Mouse (Mus musculus): ENCODE data around the gene Tcp11. TPM values are rescaled to one million over a fixed set of nuclear protein-coding genes. Genes with fewer than 3 reads are reported as not detected.

Tcp11 gene
- polyA plus RNA-seq, 1 experiment from 2014 or later, result 5.8 TPM

DNA sequence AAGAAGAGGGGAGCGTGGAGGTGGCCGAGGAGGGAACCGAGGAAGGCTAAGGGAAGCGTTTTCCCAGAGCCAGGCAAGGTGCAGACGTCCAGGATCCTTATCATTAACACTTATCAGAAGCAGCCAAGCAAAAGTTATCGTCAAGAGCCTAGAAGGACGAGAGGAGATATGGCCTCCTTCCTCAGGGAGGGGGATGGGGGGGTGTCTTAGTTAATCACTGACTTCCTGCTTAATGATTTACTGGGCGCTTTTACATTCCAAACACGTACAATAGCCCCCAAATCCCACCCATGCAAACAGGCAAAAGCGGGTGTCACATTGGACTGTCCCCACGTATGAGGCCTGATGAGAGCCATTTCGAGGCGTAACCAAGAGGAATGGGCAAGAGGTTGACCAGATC is 2.4 kb upstream of the Tcp11 start:
- H3K27me3 ChIP-seq, result 0 out of 2 replicates have a peak, but pooled peaks cover 7% of the 10 kb centered on the region
- no peaks in the 10 kb centered on the region for H3K36me3 ChIP-seq
- H3K4me3 ChIP-seq (replicated peaks), result no peak overlapping the region
- no peak for ATAC-seq (replicated peaks; ENCODE audit: low FRiP score)
- peak overlapping the region; percentile 75 for H3K27ac ChIP-seq
- no peaks in the 10 kb centered on the region for H3K9me3 ChIP-seq (replicated peaks)
- WGBS, result 57% methylated on average over 13 of the region's 13 CpGs
- H3K4me2 ChIP-seq, result no peak overlapping the region
- no peak overlapping the region for H3K9ac ChIP-seq
- peaks cover 58% of the 10 kb centered on the region for H3K4me1 ChIP-seq

DNA sequence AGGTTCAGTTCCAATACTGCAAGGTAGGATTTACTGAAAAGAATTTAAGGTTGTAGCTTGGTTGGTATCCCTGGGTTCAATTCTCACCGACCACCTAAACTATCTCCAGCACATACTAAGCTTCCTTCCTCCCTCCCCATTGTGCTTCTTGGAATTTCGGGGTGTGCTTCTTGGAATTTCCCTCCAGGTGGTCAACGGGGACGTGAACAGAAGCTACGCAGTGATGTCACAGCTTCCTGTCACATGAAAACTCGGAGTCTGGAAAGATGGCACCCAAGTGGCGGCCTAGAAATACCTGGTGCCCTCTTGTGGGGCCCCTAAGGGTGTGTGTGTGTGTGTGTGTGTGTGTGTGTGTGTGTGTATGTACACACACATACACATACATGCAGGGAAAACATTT is 1.4 kb upstream of the Tcp11 start:
- WGBS, result 92% methylated on average over 7 of the region's 7 CpGs
- no peak for ATAC-seq (replicated peaks; ENCODE audit: low FRiP score)
- no peaks in the 10 kb centered on the region for H3K36me3 ChIP-seq
- H3K27ac ChIP-seq, result peak overlapping the region; percentile 75
- 0 out of 2 replicates have a peak, but pooled peaks cover 7% of the 10 kb centered on the region for H3K27me3 ChIP-seq
- no peak overlapping the region for H3K4me3 ChIP-seq (replicated peaks)
- no peak overlapping the region for H3K9ac ChIP-seq
- no peaks in the 10 kb centered on the region for H3K9me3 ChIP-seq (replicated peaks)
- H3K4me1 ChIP-seq, result peaks cover 52% of the 10 kb centered on the region
- no peak overlapping the region for H3K4me2 ChIP-seq

DNA sequence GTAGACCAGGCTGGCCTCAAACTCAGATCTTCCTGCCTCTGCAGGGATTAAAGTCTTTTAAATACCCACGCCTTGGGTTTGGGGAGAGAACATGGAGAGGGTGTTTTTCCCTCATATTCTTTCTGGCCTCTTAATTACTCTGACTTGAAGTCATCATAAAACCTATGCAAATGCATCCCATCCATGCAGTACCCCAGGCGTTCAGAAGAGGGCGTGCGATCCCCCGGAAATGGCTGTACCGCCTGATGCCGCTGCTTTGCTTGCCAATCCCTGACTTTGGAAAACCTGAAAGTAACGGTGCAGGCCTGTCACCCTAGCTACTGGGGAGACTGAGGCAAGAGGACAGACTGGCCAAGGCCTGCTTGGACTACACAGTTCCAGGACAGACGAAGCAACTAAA is 946 bp upstream of the Tcp11 start:
- no peak overlapping the region for H3K4me2 ChIP-seq
- 0 out of 2 replicates have a peak, but pooled peaks cover 7% of the 10 kb centered on the region for H3K27me3 ChIP-seq
- H3K36me3 ChIP-seq, result no peaks in the 10 kb centered on the region
- H3K9ac ChIP-seq, result no peak overlapping the region
- peaks cover 52% of the 10 kb centered on the region for H3K4me1 ChIP-seq
- no peak overlapping the region for H3K27ac ChIP-seq
- ATAC-seq (replicated peaks; ENCODE audit: low FRiP score), result no peak
- H3K4me3 ChIP-seq (replicated peaks), result no peak overlapping the region
- 58% methylated on average over 9 of the region's 9 CpGs for WGBS
- no peaks in the 10 kb centered on the region for H3K9me3 ChIP-seq (replicated peaks)

DNA sequence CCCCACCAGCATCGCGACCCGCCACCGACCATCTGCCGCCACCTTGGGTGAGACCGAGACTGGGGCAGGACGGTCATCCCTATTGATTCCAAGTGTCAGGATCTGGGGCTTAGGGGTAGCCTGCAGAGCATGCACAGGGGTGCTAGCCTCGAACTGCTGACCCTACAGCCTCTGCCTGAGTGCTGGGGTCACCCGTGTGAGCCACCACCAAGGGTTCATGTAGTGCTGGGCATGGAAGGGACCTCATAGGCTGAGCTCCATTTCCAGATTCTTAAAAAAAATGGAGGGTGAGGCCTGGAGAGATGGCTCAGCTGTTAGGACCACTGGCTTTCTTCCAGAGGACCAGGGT is 352 bp upstream of the Tcp11 start:
- Histone ChIP-seq H3K9ac (no peak overlapping the region), H3K36me3 (no peaks in the 10 kb centered on the region), H3K4me1 (peaks cover 50% of the 10 kb centered on the region), H3K27ac (no peak overlapping the region; the same call in 1 of the 2 replicates), H3K27me3 (0 out of 2 replicates have a peak, but pooled peaks cover 7% of the 10 kb centered on the region), H3K4me2 (peak overlapping the region; percentile 100), H3K9me3 (replicated peaks) (no peaks in the 10 kb centered on the region), H3K4me3 (replicated peaks) (peak overlapping the region; percentile 71)
- 15% methylated on average over 9 of the region's 9 CpGs for WGBS
- no peak for ATAC-seq (replicated peaks; ENCODE audit: low FRiP score)

DNA sequence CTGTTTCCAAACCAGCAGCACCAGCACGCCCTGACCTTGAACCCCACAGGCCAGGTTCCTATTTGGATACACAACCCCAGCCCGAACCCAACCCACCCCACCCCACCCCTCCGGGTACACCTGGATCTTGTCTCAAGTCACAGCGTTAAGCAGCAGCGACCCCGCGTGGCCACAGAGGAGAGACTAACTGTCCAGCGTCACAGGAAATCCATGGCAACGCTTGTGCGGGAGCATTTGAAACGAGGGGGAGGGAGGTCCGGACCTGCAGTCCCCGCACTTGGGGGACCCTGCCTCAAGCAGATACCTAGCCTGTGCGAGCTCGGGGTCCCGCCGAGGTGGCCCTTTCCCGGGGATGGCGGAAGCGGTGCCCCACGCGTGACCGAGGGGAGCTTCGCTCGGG is 821 bp downstream of the Tcp11 start:
- WGBS, result under 1% methylated on average over 18 of the region's 25 CpGs
- peak overlapping the region; percentile 65 for H3K9ac ChIP-seq
- H3K27ac ChIP-seq, result peak overlapping the region; percentile 73
- peaks cover 41% of the 10 kb centered on the region for H3K4me1 ChIP-seq
- H3K36me3 ChIP-seq, result no peaks in the 10 kb centered on the region
- peak overlapping the region; percentile 100 for H3K4me2 ChIP-seq
- 0 out of 2 replicates have a peak, but pooled peaks cover 7% of the 10 kb centered on the region for H3K27me3 ChIP-seq
- H3K9me3 ChIP-seq (replicated peaks), result no peaks in the 10 kb centered on the region
- H3K4me3 ChIP-seq (replicated peaks), result peak overlapping the region; percentile 71
- ATAC-seq (replicated peaks; ENCODE audit: low FRiP score), result peak; percentile 41

DNA sequence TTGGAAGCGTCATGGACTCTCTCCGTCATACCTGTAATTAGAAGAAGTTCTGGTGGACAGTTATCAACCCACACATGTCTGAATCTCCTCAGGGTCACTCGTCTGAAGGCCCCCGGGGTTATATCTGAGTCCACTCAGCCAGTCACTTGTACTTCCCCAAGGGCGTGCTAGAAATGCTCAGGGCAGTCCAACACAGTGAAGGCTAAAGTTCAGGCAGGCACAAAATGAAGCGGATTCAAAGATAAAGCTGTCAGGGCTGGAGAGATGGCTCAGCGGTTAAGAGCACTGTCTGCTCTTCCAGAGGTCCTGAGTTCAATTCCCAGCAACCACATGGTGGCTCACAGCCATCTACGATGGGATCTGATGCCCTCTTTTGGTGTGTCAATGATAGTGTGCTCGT is 2.4 kb downstream of the Tcp11 start:
- Histone ChIP-seq H3K27me3 (no peaks in the 10 kb centered on the region), H3K9ac (no peak overlapping the region), H3K36me3 (no peaks in the 10 kb centered on the region), H3K4me1 (peaks cover 27% of the 10 kb centered on the region), H3K9me3 (replicated peaks) (no peaks in the 10 kb centered on the region), H3K4me2 (no peak overlapping the region), H3K4me3 (replicated peaks) (no peak overlapping the region), H3K27ac (no peak overlapping the region)
- no peak for ATAC-seq (replicated peaks; ENCODE audit: low FRiP score)
- WGBS, result 81% methylated on average over 9 of the region's 9 CpGs

DNA sequence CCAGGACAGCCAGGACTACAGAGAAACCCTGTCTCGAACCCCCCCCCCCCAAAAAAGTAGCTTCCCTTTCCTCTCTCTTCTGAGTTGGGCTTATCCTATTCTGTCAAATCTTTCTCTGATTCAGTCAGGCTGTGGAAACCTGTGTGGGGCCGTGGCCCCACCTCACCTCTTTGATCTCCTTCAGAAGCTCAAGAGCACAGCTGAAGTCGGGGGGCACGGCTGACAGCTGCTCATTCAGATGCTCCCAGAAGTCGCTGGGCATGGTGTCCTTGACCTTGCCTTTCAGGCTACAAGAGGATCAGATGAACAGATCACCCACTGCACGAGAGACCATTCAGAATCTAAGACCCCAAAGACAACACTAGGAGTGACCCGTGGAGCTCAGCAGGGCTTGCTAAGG is 6.0 kb downstream of the Tcp11 start:
- no peaks in the 10 kb centered on the region for H3K36me3 ChIP-seq
- WGBS, result 62% methylated on average over 7 of the region's 7 CpGs
- H3K9ac ChIP-seq, result no peak overlapping the region
- H3K9me3 ChIP-seq (replicated peaks), result 0 out of 2 replicates have a peak, but pooled peaks cover 3% of the 10 kb centered on the region
- peaks cover 8% of the 10 kb centered on the region for H3K4me1 ChIP-seq
- ATAC-seq (replicated peaks; ENCODE audit: low FRiP score), result no peak
- no peak overlapping the region for H3K4me2 ChIP-seq
- H3K27ac ChIP-seq, result no peak overlapping the region
- no peak overlapping the region for H3K4me3 ChIP-seq (replicated peaks)
- no peaks in the 10 kb centered on the region for H3K27me3 ChIP-seq

DNA sequence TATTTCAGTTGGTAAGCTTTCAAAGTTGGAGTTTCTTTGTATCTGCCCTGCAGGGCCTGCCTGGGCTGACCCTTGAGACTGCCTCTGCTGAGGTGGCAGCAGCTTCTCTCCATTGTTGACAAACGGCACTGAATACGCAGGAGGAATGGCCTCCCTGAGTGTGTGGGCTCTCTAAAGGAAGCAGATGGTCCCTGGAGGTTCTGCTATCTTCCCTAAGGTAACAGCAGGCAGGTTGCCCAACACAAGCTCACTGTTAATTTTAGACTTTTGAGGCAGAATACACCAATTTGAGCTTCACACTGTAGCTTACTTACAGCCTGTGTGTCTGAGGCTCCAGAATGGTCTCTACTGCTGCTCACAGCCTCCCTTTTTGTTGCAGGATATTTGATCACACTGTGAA is 7.7 kb downstream of the Tcp11 start:
- Histone ChIP-seq H3K27ac (no peak overlapping the region), H3K27me3 (no peaks in the 10 kb centered on the region), H3K9ac (no peak overlapping the region), H3K4me1 (peaks cover 7% of the 10 kb centered on the region), H3K36me3 (no peaks in the 10 kb centered on the region), H3K4me3 (replicated peaks) (no peak overlapping the region), H3K9me3 (replicated peaks) (0 out of 2 replicates have a peak, but pooled peaks cover 3% of the 10 kb centered on the region), H3K4me2 (no peak overlapping the region)
- no peak for ATAC-seq (replicated peaks; ENCODE audit: low FRiP score)
- WGBS, result 73% methylated on average over 2 of the region's 2 CpGs

DNA sequence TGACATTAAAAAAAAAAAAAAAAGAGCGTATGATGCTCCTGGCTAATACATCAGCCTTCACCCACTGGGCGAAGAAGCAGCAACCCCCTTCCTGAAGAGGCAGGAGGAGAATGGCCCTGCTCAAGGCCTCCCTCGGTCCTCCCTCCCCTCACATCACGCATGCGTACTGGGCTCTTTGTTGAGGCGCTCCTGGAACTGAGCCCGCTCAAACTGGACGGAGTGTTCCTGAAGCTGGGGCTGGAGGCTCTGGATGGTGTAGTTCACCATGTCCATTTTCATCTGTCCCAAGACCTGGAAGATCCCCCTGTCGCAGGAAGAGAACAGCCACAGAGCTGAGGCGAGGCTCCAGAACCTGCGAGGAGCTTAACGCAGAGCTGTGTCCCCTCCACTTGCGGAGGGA is 10.2 kb downstream of the Tcp11 start:
- Histone ChIP-seq H3K4me3 (replicated peaks) (no peak overlapping the region), H3K4me2 (no peak overlapping the region), H3K9ac (no peak overlapping the region), H3K4me1 (peaks cover 7% of the 10 kb centered on the region), H3K9me3 (replicated peaks) (0 out of 2 replicates have a peak, but pooled peaks cover 3% of the 10 kb centered on the region), H3K36me3 (no peaks in the 10 kb centered on the region), H3K27me3 (no peaks in the 10 kb centered on the region), H3K27ac (no peak overlapping the region)
- ATAC-seq (replicated peaks; ENCODE audit: low FRiP score), result no peak
- 89% methylated on average over 13 of the region's 13 CpGs for WGBS

DNA sequence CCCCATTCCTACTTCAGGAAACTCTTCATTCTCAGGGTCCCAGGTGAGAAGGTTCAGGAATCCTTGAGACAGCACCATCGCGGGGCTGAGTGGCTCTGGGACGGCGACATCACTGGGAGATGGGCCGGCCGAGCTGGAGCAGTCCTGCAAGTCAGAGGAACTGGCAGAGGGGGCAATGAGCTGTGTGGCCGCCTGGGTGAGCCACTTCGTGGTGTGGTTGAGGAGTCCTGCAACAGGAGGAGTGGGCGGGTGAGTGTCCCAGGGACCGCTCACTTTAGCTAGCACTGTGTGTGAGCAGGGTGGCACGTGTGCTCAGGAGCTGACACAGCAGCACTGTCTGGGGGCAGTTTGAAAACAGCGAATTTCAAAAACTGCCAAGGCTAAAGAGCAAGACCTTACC is 11.0 kb downstream of the Tcp11 start:
- WGBS, result 12% methylated on average over 12 of the region's 12 CpGs
- peak; percentile 29; the same call in 1 of the 2 replicates for ATAC-seq (replicated peaks; ENCODE audit: low FRiP score)

DNA sequence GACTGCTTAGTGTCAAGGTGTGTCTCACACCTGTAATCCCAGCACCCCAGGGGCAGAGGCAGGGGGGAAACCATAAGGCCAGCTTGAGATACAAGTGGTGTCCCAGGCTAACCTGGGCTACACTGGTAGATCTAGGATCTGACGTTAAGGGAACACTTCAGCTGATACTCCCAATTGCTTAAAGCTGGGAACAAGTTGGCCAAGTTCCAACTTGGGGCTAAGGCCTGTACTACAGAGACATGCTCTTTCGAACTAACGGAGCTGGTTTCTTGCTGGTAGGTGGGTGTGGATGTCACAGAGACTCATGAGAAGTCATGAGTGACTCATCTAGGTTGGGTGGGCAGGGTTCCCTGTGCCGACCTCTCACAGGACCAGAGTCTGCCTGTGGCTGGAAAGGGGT is 13.1 kb downstream of the Tcp11 start:
- H3K27ac ChIP-seq, result no peak overlapping the region
- no peak for ATAC-seq (replicated peaks; ENCODE audit: low FRiP score)
- WGBS, result 77% methylated on average over 4 of the region's 4 CpGs
- H3K4me2 ChIP-seq, result no peak overlapping the region
- no peak overlapping the region for H3K4me3 ChIP-seq (replicated peaks)
- no peak overlapping the region for H3K9ac ChIP-seq
- peaks cover 7% of the 10 kb centered on the region for H3K4me1 ChIP-seq
- H3K9me3 ChIP-seq (replicated peaks), result 0 out of 2 replicates have a peak, but pooled peaks cover 3% of the 10 kb centered on the region
- no peaks in the 10 kb centered on the region for H3K27me3 ChIP-seq
- peaks cover 6% of the 10 kb centered on the region; the same call in 1 of the 2 replicates for H3K36me3 ChIP-seq

More for the DNA sequence above, 11.0 kb downstream of the Tcp11 start:
- H3K27me3 ChIP-seq, result no peaks in the 10 kb centered on the region
- H3K4me2 ChIP-seq, result no peak overlapping the region
- H3K36me3 ChIP-seq, result no peaks in the 10 kb centered on the region
- no peak overlapping the region for H3K4me3 ChIP-seq (replicated peaks)
- 0 out of 2 replicates have a peak, but pooled peaks cover 3% of the 10 kb centered on the region for H3K9me3 ChIP-seq (replicated peaks)
- no peak overlapping the region for H3K9ac ChIP-seq
- H3K27ac ChIP-seq, result no peak overlapping the region
- peaks cover 7% of the 10 kb centered on the region for H3K4me1 ChIP-seq

DNA sequence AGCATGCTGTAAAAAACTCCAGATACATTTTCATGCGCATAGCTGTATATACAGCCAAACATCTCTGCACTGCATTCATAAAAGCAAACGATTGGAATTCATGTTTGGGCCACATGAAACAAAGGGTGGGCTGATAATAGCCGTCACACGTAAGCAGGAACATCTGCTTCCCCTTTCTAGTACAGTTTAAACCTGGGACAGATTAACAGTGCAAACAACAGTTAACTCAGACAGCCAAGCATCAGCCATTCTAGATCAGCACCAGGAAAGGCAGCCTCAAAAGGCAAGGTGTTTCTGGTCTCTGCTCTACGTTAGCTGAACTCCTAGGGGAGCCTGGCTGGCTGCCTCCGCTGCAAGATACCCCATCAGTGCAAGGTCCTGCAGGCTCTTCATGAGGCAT is 17.3 kb downstream of the Tcp11 start:
- Histone ChIP-seq H3K27ac (no peak overlapping the region), H3K9ac (no peak overlapping the region; the same call in 1 of the 2 replicates), H3K9me3 (replicated peaks) (no peaks in the 10 kb centered on the region), H3K4me1 (peaks cover 1% of the 10 kb centered on the region; the same call in 1 of the 2 replicates), H3K27me3 (no peaks in the 10 kb centered on the region), H3K4me3 (replicated peaks) (no peak overlapping the region), H3K4me2 (no peak overlapping the region), H3K36me3 (peaks cover 38% of the 10 kb centered on the region)
- WGBS, result 85% methylated on average over 6 of the region's 6 CpGs
- ATAC-seq (replicated peaks; ENCODE audit: low FRiP score), result no peak

DNA sequence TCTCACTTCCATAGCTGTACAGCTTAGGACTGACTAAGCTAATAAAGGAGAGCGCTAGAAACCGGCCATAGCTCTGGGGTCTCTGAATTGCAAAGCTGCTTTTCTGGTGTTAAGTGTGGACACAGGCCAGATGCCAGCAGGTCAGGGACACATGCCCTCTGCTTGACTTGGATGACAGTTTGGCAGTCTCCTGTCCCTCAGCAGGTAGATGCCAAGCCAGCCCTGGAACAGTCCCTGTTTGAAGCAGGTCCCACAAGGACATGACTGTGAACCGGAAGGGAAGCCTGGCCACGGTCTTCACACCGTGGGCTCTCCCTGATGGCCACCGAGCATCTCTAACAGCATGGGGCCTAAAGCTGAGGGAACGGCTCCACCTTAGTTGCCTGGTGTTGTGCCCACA is 17.7 kb downstream of the Tcp11 start:
- Histone ChIP-seq H3K4me1 (peaks cover 6% of the 10 kb centered on the region; the same call in 1 of the 2 replicates), H3K27me3 (no peaks in the 10 kb centered on the region), H3K9me3 (replicated peaks) (no peaks in the 10 kb centered on the region), H3K27ac (no peak overlapping the region), H3K4me3 (replicated peaks) (no peak overlapping the region), H3K36me3 (peaks cover 43% of the 10 kb centered on the region), H3K9ac (no peak overlapping the region; the same call in 1 of the 2 replicates), H3K4me2 (no peak overlapping the region)
- WGBS, result 90% methylated on average over 7 of the region's 7 CpGs
- no peak for ATAC-seq (replicated peaks; ENCODE audit: low FRiP score)

Data from kidney, embryonic 15.5 days (tissue).